Mouse (Mus musculus): Measurements from ENCODE around the gene Fgf6. TPM values are rescaled to one million over a fixed set of nuclear protein-coding genes. Genes with fewer than 3 reads are reported as not detected.

Fgf6 gene
- 0.01 and 0.29 TPM in 2 replicates for polyA plus RNA-seq (2012; rRNA removed)

DNA sequence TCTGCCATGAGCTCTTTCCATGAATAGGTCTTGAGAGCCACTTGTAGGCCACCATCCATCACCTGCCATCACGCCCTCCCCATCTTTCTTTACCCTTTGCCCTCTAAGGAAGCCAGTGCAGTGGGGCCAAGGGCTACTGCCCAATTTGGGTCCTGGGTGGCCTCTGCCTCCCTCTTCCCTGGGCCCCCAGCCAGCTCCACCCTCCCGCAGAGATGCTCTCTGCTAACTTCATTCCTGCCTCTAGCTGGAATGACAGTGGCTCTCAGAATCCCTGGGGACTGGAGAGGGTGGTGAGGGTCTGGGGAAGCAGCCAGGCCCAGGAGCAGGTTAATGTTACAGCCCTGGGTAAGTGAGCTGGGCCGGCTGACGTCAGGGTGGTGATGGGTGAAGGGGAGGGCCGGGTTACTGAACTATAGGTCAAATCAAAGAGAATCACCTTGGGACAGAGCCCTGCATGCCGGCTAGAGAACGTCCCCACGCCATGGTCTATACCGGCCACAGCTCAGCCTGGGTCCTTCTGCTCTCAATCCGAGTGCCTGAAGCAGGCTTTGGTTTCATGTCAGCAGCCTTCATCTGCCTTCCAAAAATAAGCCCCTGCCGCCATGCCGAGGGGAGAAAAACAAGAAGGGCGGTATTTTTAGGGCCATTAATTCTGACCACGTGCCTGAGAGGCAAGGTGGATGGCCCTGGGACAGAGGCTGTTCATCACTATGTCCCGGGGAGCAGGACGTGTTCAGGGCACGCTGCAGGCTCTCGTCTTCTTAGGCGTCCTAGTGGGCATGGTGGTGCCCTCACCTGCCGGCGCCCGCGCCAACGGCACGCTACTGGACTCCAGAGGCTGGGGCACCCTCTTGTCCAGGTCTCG lies at the start of gene Fgf6:
TSS of gene Fgf6 (plus strand) at position 681 of the 865 bp plus-strand sequence.

DNA sequence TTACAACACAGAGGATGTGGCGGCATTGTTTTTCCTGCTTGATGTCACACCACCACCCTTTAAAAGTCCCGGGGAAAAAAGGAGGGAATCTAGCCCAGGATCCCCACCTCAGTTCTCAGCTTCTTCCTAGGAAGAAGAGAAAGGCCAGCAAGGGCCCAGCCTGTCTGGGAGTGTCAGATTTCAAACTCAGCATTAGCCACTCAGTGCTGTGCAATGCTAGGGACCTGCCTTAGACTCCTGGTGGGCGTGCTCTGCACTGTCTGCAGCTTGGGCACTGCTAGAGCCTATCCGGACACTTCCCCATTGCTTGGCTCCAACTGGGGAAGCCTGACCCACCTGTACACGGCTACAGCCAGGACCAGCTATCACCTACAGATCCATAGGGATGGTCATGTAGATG lies 57.4 kb downstream of the Fgf6 start, which contains the start of gene Fgf23:
TSS of gene Fgf23 (plus strand) at position 86 of the 400 bp plus-strand sequence.

Other genes starting within 250 kb of the Fgf6 start
- 98.2 and 119 TPM in 2 replicates for gene Ndufa9, start 166.4 kb upstream of the Fgf6 start, polyA plus RNA-seq (2012; rRNA removed)
- 0.12 and 0.13 TPM in 2 replicates for gene Akap3, start 162.5 kb upstream of the Fgf6 start, polyA plus RNA-seq (2012; rRNA removed)
- 0.10 and 0.11 TPM in 2 replicates for gene Dyrk4, start 93.7 kb upstream of the Fgf6 start, polyA plus RNA-seq (2012; rRNA removed)
- gene Rad51ap1, start 76.0 kb upstream of the Fgf6 start, polyA plus RNA-seq (2012; rRNA removed), result 78.5 and 92.5 TPM in 2 replicates
- gene D6Wsu163e, start 75.6 kb upstream of the Fgf6 start, polyA plus RNA-seq (2012; rRNA removed), result 15.4 and 15.9 TPM in 2 replicates
- gene Fgf23, start 57.3 kb downstream of the Fgf6 start, polyA plus RNA-seq (2012; rRNA removed), result 0.31 and 0.32 TPM in 2 replicates
- gene Tigar, start 94.0 kb downstream of the Fgf6 start, polyA plus RNA-seq (2012; rRNA removed), result 8.6 and 13.2 TPM in 2 replicates
- 229 and 455 TPM in 2 replicates for gene Ccnd2, start 136.6 kb downstream of the Fgf6 start, polyA plus RNA-seq (2012; rRNA removed)

All from central nervous system, embryonic 11.5 days (tissue).